Mouse (Mus musculus): ENCODE results near the gene Tgfa. TPM values are rescaled to one million over a fixed set of nuclear protein-coding genes. Genes with fewer than 3 reads are reported as not detected.

Gene Tgfa
- polyA plus RNA-seq, 1 experiment from 2014 or later: 4.9 TPM

DNA sequence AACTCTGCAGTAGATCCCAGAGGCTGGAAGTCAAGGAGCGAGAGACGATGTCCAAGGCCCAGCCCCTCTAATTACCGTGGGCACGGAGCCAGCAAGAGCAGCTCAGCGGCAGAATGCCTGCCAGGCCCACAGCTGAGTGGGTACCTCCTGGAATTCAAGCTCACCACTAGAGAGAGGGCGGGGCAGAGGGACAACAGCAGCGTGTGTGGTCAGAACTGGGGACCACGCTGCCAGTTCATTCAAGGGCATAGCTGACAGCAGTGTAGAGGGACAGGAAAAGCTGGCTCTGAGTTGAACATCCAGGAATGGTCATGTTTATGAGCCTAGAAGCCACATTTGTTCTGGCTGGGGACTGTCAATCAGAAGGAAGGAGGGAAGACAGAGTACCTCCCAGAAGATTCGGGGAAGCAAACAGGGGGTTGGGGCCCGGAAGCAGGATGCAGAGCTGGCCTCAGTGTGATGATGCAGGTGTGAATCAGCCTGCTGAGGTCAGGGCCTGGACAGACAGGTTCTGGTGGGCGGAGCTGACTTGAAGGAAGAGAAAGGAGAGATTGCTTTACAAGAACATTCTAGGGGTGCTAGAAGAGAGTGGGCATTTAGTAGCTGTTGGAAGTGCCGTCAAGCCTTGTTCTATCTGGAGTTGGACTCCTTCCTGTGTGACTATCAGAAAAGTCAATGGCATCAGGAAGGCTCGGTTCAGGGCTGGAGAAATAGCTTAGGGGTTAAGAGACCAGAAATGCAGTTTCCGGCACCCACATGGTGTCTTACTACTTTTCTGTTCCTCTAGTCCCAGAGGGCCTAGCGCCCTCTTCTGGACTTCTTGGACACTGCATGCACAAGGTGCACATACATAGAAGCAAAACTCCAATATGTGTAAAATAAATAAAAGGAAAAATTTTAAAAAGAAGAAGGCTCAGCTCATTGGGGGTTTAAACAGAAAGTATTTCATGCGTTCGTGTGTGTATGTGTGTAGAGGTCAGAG, 37.5 kb upstream of the Tgfa start:
- Histone ChIP-seq H3K27ac (ENCODE audit: low read depth) (peak overlapping the region; percentile 54; the same call in 1 of the 2 replicates), H3K4me1 (ENCODE audit: insufficient read depth) (no peaks in the 10 kb centered on the region), H3K36me3 (ENCODE audit: insufficient read depth) (no peaks in the 10 kb centered on the region), H3K27me3 (ENCODE audit: insufficient read depth, low read length) (0 out of 2 replicates have a peak, but pooled peaks cover 2% of the 10 kb centered on the region), H3K4me2 (0 out of 2 replicates have a peak overlapping the region, but pooled peaks have one; percentile 10), H3K9me3 (ENCODE audit: low read depth, low read length) (no peaks in the 10 kb centered on the region), H3K9ac (no peak overlapping the region), H3K4me3 (ENCODE audit: low read depth, low read length) (no peak overlapping the region)
- peak; percentile 79 for ATAC-seq (ENCODE audit: insufficient read depth)
- DNase-seq: peak; percentile 80
- TF ChIP-seq CTCF (IDR thresholded peaks at IDR 0.05; ENCODE audit: low read depth): peak; percentile 30; the same call in 1 of the 2 replicates
- 48% methylated on average over 17 of the region's 17 CpGs for WGBS

DNA sequence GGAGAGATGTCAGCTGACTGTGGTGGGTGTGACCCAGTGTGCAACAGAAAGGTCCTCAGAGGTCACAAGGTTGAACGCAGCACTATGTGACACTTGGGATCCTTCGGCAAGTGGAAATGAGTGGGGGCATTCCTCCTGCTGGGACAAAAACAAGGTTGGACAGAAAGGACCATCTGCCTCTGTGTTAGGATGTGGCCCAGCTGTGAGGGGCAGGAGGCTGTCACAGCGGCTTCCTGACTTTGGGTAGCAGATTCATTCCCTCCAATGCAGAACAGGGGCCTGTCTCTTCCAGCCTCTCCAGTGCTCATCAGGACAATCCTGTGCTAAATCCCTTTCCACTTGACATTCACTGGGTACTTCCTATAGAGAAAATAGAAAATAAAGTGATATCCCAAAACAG, 34.1 kb upstream of the Tgfa start:
- H3K27ac ChIP-seq (ENCODE audit: low read depth): no peak overlapping the region
- H3K9ac ChIP-seq: no peak overlapping the region
- H3K4me2 ChIP-seq: no peak overlapping the region
- TF ChIP-seq CTCF (IDR thresholded peaks at IDR 0.05; ENCODE audit: low read depth): no peak
- no peak overlapping the region for H3K4me3 ChIP-seq (ENCODE audit: low read depth, low read length)
- ATAC-seq (ENCODE audit: insufficient read depth) (no peak), DNase-seq (no peak)
- H3K9me3 ChIP-seq (ENCODE audit: low read depth, low read length): no peaks in the 10 kb centered on the region
- H3K4me1 ChIP-seq (ENCODE audit: insufficient read depth): no peaks in the 10 kb centered on the region
- H3K27me3 ChIP-seq (ENCODE audit: insufficient read depth, low read length): 0 out of 2 replicates have a peak, but pooled peaks cover 2% of the 10 kb centered on the region
- 43% methylated on average over 3 of the region's 3 CpGs for WGBS
- H3K36me3 ChIP-seq (ENCODE audit: insufficient read depth): no peaks in the 10 kb centered on the region

GRCm38 (mm10) chr6:86161586-86161985, 33.4 kb upstream of the Tgfa start:
- no peak overlapping the region for H3K4me3 ChIP-seq (ENCODE audit: low read depth, low read length)
- H3K27ac ChIP-seq (ENCODE audit: low read depth): no peak overlapping the region
- H3K36me3 ChIP-seq (ENCODE audit: insufficient read depth): no peaks in the 10 kb centered on the region
- 42% methylated on average over 7 of the region's 7 CpGs for WGBS
- no peak overlapping the region for H3K4me2 ChIP-seq
- no peak overlapping the region for H3K9ac ChIP-seq
- H3K9me3 ChIP-seq (ENCODE audit: low read depth, low read length): no peaks in the 10 kb centered on the region
- ATAC-seq (ENCODE audit: insufficient read depth) (no peak), DNase-seq (no peak)
- TF ChIP-seq CTCF (IDR thresholded peaks at IDR 0.05; ENCODE audit: low read depth): no peak
- no peaks in the 10 kb centered on the region for H3K27me3 ChIP-seq (ENCODE audit: insufficient read depth, low read length)
- no peaks in the 10 kb centered on the region for H3K4me1 ChIP-seq (ENCODE audit: insufficient read depth)

GRCm38 (mm10) chr6:86164028-86164427, 31.0 kb upstream of the Tgfa start:
- no peaks in the 10 kb centered on the region for H3K27me3 ChIP-seq (ENCODE audit: insufficient read depth, low read length)
- WGBS: 63% methylated on average over 3 of the region's 3 CpGs
- DNase-seq (no peak), ATAC-seq (ENCODE audit: insufficient read depth) (no peak)
- no peaks in the 10 kb centered on the region for H3K4me1 ChIP-seq (ENCODE audit: insufficient read depth)
- no peak for TF ChIP-seq CTCF (IDR thresholded peaks at IDR 0.05; ENCODE audit: low read depth)
- H3K36me3 ChIP-seq (ENCODE audit: insufficient read depth): no peaks in the 10 kb centered on the region
- H3K4me2 ChIP-seq: no peak overlapping the region
- H3K4me3 ChIP-seq (ENCODE audit: low read depth, low read length): no peak overlapping the region
- no peaks in the 10 kb centered on the region for H3K9me3 ChIP-seq (ENCODE audit: low read depth, low read length)
- H3K9ac ChIP-seq: no peak overlapping the region
- H3K27ac ChIP-seq (ENCODE audit: low read depth): no peak overlapping the region

GRCm38 (mm10) chr6:86166426-86166825, 28.6 kb upstream of the Tgfa start:
- Histone ChIP-seq H3K4me1 (ENCODE audit: insufficient read depth) (no peaks in the 10 kb centered on the region), H3K27ac (ENCODE audit: low read depth) (no peak overlapping the region), H3K9me3 (ENCODE audit: low read depth, low read length) (no peaks in the 10 kb centered on the region), H3K4me2 (no peak overlapping the region), H3K27me3 (ENCODE audit: insufficient read depth, low read length) (no peaks in the 10 kb centered on the region), H3K36me3 (ENCODE audit: insufficient read depth) (no peaks in the 10 kb centered on the region), H3K9ac (no peak overlapping the region), H3K4me3 (ENCODE audit: low read depth, low read length) (no peak overlapping the region)
- DNase-seq (no peak), ATAC-seq (ENCODE audit: insufficient read depth) (no peak)
- TF ChIP-seq CTCF (IDR thresholded peaks at IDR 0.05; ENCODE audit: low read depth): no peak
- WGBS: 58% methylated on average over 9 of the region's 9 CpGs

DNA sequence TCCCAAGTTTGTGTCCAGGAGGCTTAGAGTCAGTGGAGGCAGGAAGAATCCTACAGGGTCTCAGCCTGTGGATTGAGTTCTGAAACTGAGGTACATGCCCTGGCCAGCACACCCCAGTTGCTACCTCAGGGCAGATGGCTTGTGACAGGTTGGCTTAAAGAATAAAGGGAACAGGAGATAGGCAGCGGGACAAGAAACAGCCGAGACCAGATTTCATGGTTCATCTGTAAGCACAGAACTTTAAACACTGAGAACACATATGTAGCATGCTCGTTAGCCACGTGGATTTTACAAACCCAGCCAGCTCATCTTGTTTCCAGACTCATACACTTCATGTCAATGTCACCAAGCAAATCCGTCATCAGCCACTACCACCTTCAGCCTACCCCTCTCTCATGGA, 27.2 kb upstream of the Tgfa start:
- H3K9me3 ChIP-seq (ENCODE audit: low read depth, low read length): no peaks in the 10 kb centered on the region
- H3K27me3 ChIP-seq (ENCODE audit: insufficient read depth, low read length): no peaks in the 10 kb centered on the region
- WGBS: 78% methylated on average over 5 of the region's 5 CpGs
- H3K4me3 ChIP-seq (ENCODE audit: low read depth, low read length): no peak overlapping the region
- DNase-seq: no peak
- no peak for TF ChIP-seq CTCF (IDR thresholded peaks at IDR 0.05; ENCODE audit: low read depth)
- ATAC-seq (ENCODE audit: insufficient read depth): no peak
- no peak overlapping the region for H3K4me2 ChIP-seq
- no peaks in the 10 kb centered on the region for H3K4me1 ChIP-seq (ENCODE audit: insufficient read depth)
- no peak overlapping the region for H3K9ac ChIP-seq
- no peaks in the 10 kb centered on the region for H3K36me3 ChIP-seq (ENCODE audit: insufficient read depth)
- H3K27ac ChIP-seq (ENCODE audit: low read depth): no peak overlapping the region

- no peaks in the 10 kb centered on the region for H3K27me3 ChIP-seq (ENCODE audit: insufficient read depth, low read length)
- H3K9me3 ChIP-seq (ENCODE audit: low read depth, low read length): no peaks in the 10 kb centered on the region
- H3K4me3 ChIP-seq (ENCODE audit: low read depth, low read length): no peak overlapping the region
- DNase-seq (no peak), ATAC-seq (ENCODE audit: insufficient read depth) (no peak)
- no peak overlapping the region for H3K9ac ChIP-seq
- 40% methylated on average over 4 of the region's 4 CpGs for WGBS
- no peak overlapping the region for H3K27ac ChIP-seq (ENCODE audit: low read depth)
- TF ChIP-seq CTCF (IDR thresholded peaks at IDR 0.05; ENCODE audit: low read depth): no peak
- H3K36me3 ChIP-seq (ENCODE audit: insufficient read depth): no peaks in the 10 kb centered on the region
- no peak overlapping the region for H3K4me2 ChIP-seq
- no peaks in the 10 kb centered on the region for H3K4me1 ChIP-seq (ENCODE audit: insufficient read depth)
Observed at GRCm38 (mm10) chr6:86169166-86169565, 25.9 kb upstream of the Tgfa start.

Measured in lung, embryonic 14.5 days (tissue).